Mouse (Mus musculus) intestine, embryonic 15.5 days (tissue): ENCODE results near the gene Mnd1. TPM values are rescaled to one million over a fixed set of nuclear protein-coding genes. Genes with fewer than 3 reads are reported as not detected.

Source experiments
- ATAC-seq: fragments of 200-750 bp; cut with Nextera tagmentation; 2 replicates; pipeline ENCODE4 v1.8.0; 2017; ENCODE audit warnings: moderate TSS enrichment, moderate library complexity
- H3K27ac ChIP-seq: fragments of 300-500 bp; sonication (generic); 2 replicates; pipeline ENCODE4 v1.5.1; 2015; ENCODE audit warnings: mild to moderate bottlenecking, inconsistent platforms
- H3K27me3 ChIP-seq: fragments of 300-500 bp; sonication (generic); replicated peaks from 2 replicates; pipeline ENCODE4 v1.6.1; 2015; ENCODE audit warnings: inconsistent platforms
- H3K36me3 ChIP-seq: fragments of 300-500 bp; sonication (generic); 2 replicates; pipeline ENCODE4 v1.6.1; 2015; ENCODE audit warnings: inconsistent platforms
- H3K4me1 ChIP-seq: fragments of 300-500 bp; sonication (generic); replicated peaks from 2 replicates; pipeline ENCODE4 v1.6.1; 2015; ENCODE audit warnings: inconsistent platforms
- H3K4me2 ChIP-seq: fragments of 300-500 bp; sonication (generic); replicated peaks from 2 replicates; pipeline ENCODE4 v1.6.1; 2015; ENCODE audit warnings: mild to moderate bottlenecking, inconsistent platforms
- H3K4me3 ChIP-seq: fragments of 300-500 bp; sonication (generic); replicated peaks from 2 replicates; pipeline ENCODE4 v1.5.1; 2015; ENCODE audit warnings: inconsistent platforms
- H3K9ac ChIP-seq: fragments of 300-500 bp; sonication (generic); 2 replicates; pipeline ENCODE4 v1.6.1; 2015; ENCODE audit warnings: inconsistent platforms
- H3K9me3 ChIP-seq: fragments of 300-500 bp; sonication (generic); 2 replicates; pipeline ENCODE4 v1.6.1; 2016; ENCODE audit warnings: inconsistent platforms
- WGBS: fragments of 180-500 bp; shearing (Covaris S2); methylation state at CpG from one replicate; pipeline ENCODE4 v1.1.7; 2015; 5-methylcytosine and 5-hydroxymethylcytosine counted together
- polyA plus RNA-seq: library from polyadenylated mRNA; unstranded; fragments of >200 nt; fragmentation: Nextera tagmentation; extraction: Ambion mirVana; gene quantifications from 2 replicates; pipeline ENCODE4 v1.2.1, GENCODE M21; 2015

The Mnd1 gene
- polyA plus RNA-seq, 1 experiment from 2014 or later, result 12.0 TPM

- 64% methylated on average over 2 of the region's 2 CpGs for WGBS
Observed at GRCm38 (mm10) chr3:84177834-84178233, 22.2 kb upstream of the Mnd1 start.

GRCm38 (mm10) chr3:84175337-84176315 is 20.0 kb upstream of the Mnd1 start:
- Histone ChIP-seq H3K36me3 (no peaks in the 10 kb centered on the region), H3K27me3 (no peaks in the 10 kb centered on the region), H3K4me3 (no peak overlapping the region), H3K9me3 (no peaks in the 10 kb centered on the region), H3K4me2 (no peak overlapping the region), H3K4me1 (no peaks in the 10 kb centered on the region), H3K9ac (no peak overlapping the region), H3K27ac (no peak overlapping the region)
- peak; percentile 69 for ATAC-seq
- WGBS, result 56% methylated on average over 7 of the region's 7 CpGs

More at GRCm38 (mm10) chr3:84177834-84178233, 22.2 kb upstream of the Mnd1 start:
- no peaks in the 10 kb centered on the region for H3K4me1 ChIP-seq
- no peaks in the 10 kb centered on the region for H3K27me3 ChIP-seq
- no peak overlapping the region for H3K4me2 ChIP-seq
- no peaks in the 10 kb centered on the region for H3K36me3 ChIP-seq
- no peak overlapping the region for H3K9ac ChIP-seq
- no peaks in the 10 kb centered on the region for H3K9me3 ChIP-seq
- peak; percentile 59; the same call in 1 of the 2 replicates for ATAC-seq
- no peak overlapping the region for H3K27ac ChIP-seq
- H3K4me3 ChIP-seq, result no peak overlapping the region

GRCm38 (mm10) chr3:84173581-84174154 is 18.1 kb upstream of the Mnd1 start, which contains the start of gene Gm6525:
Gene Gm6525 (plus strand): TSS chr3:84174104.
- Histone ChIP-seq H3K4me1 (no peaks in the 10 kb centered on the region), H3K4me2 (no peak within 1 kb of the TSS), H3K36me3 (no peaks in the 10 kb centered on the region), H3K27ac (no peak within 1 kb of the TSS), H3K9me3 (no peaks in the 10 kb centered on the region), H3K27me3 (no peaks in the 10 kb centered on the region), H3K9ac (no peak within 1 kb of the TSS), H3K4me3 (no peak within 1 kb of the TSS)
- WGBS, result 86% methylated on average over 11 of the region's 11 CpGs
- ATAC-seq, result no peak

GRCm38 (mm10) chr3:84172406-84172805 is 16.8 kb upstream of the Mnd1 start:
- ATAC-seq, result no peak
- Histone ChIP-seq H3K4me1 (no peaks in the 10 kb centered on the region), H3K36me3 (no peaks in the 10 kb centered on the region), H3K27me3 (no peaks in the 10 kb centered on the region), H3K9ac (no peak overlapping the region), H3K9me3 (no peaks in the 10 kb centered on the region), H3K4me2 (no peak overlapping the region), H3K4me3 (no peak overlapping the region), H3K27ac (no peak overlapping the region)
- 42% methylated on average over 11 of the region's 11 CpGs for WGBS

GRCm38 (mm10) chr3:84169393-84170005 is 13.9 kb upstream of the Mnd1 start:
- Histone ChIP-seq H3K27me3 (no peaks in the 10 kb centered on the region), H3K4me1 (no peaks in the 10 kb centered on the region), H3K36me3 (no peaks in the 10 kb centered on the region; the same call in 1 of the 2 replicates), H3K9ac (no peak overlapping the region), H3K4me2 (no peak overlapping the region), H3K4me3 (no peak overlapping the region), H3K27ac (no peak overlapping the region), H3K9me3 (no peaks in the 10 kb centered on the region)
- ATAC-seq, result no peak
- 75% methylated on average over 8 of the region's 8 CpGs for WGBS

GRCm38 (mm10) chr3:84168943-84169342 is 13.4 kb upstream of the Mnd1 start:
- no peak for ATAC-seq
- Histone ChIP-seq H3K27ac (no peak overlapping the region), H3K4me3 (no peak overlapping the region), H3K27me3 (no peaks in the 10 kb centered on the region), H3K9me3 (no peaks in the 10 kb centered on the region), H3K9ac (no peak overlapping the region), H3K4me2 (no peak overlapping the region), H3K4me1 (no peaks in the 10 kb centered on the region), H3K36me3 (no peaks in the 10 kb centered on the region; the same call in 1 of the 2 replicates)
- 93% methylated on average over 6 of the region's 6 CpGs for WGBS

- WGBS, result 89% methylated on average over 5 of the region's 5 CpGs
Observed at GRCm38 (mm10) chr3:84166073-84166472, 10.5 kb upstream of the Mnd1 start.

GRCm38 (mm10) chr3:84165391-84165790 is 9.8 kb upstream of the Mnd1 start:
- ATAC-seq, result no peak
- Histone ChIP-seq H3K36me3 (no peaks in the 10 kb centered on the region; the same call in 1 of the 2 replicates), H3K9me3 (no peaks in the 10 kb centered on the region), H3K9ac (no peak overlapping the region), H3K27ac (no peak overlapping the region), H3K4me1 (no peaks in the 10 kb centered on the region), H3K27me3 (no peaks in the 10 kb centered on the region), H3K4me2 (no peak overlapping the region), H3K4me3 (no peak overlapping the region)
- 94% methylated on average over 3 of the region's 3 CpGs for WGBS

More at GRCm38 (mm10) chr3:84166073-84166472, 10.5 kb upstream of the Mnd1 start:
- Histone ChIP-seq H3K36me3 (no peaks in the 10 kb centered on the region; the same call in 1 of the 2 replicates), H3K9me3 (no peaks in the 10 kb centered on the region), H3K4me2 (no peak overlapping the region), H3K27me3 (no peaks in the 10 kb centered on the region), H3K4me1 (no peaks in the 10 kb centered on the region), H3K9ac (no peak overlapping the region), H3K4me3 (no peak overlapping the region), H3K27ac (no peak overlapping the region)
- no peak for ATAC-seq

GRCm38 (mm10) chr3:84157559-84158350 is 2.2 kb upstream of the Mnd1 start:
- H3K27ac ChIP-seq, result no peak overlapping the region
- no peak overlapping the region for H3K9ac ChIP-seq
- 0 out of 2 replicates have a peak, but pooled peaks cover 2% of the 10 kb centered on the region for H3K4me1 ChIP-seq
- ATAC-seq, result no peak
- no peaks in the 10 kb centered on the region for H3K36me3 ChIP-seq
- no peaks in the 10 kb centered on the region for H3K27me3 ChIP-seq
- 78% methylated on average over 4 of the region's 4 CpGs for WGBS
- no peak overlapping the region for H3K4me3 ChIP-seq
- no peak overlapping the region for H3K4me2 ChIP-seq
- H3K9me3 ChIP-seq, result no peaks in the 10 kb centered on the region

GRCm38 (mm10) chr3:84157011-84157410 is 1.4 kb upstream of the Mnd1 start:
- no peak overlapping the region for H3K4me2 ChIP-seq
- ATAC-seq, result no peak
- WGBS, result 59% methylated on average over 4 of the region's 4 CpGs

GRCm38 (mm10) chr3:84156105-84156504 is 519 bp upstream of the Mnd1 start:
- Histone ChIP-seq H3K27me3 (no peaks in the 10 kb centered on the region), H3K4me3 (no peak overlapping the region), H3K4me1 (0 out of 2 replicates have a peak, but pooled peaks cover 2% of the 10 kb centered on the region), H3K9me3 (no peaks in the 10 kb centered on the region), H3K27ac (no peak overlapping the region), H3K9ac (no peak overlapping the region; the same call in 1 of the 2 replicates), H3K36me3 (no peaks in the 10 kb centered on the region), H3K4me2 (peak overlapping the region; percentile 99)
- 47% methylated on average over 6 of the region's 6 CpGs for WGBS
- no peak for ATAC-seq

More at GRCm38 (mm10) chr3:84157011-84157410, 1.4 kb upstream of the Mnd1 start:
- no peak overlapping the region for H3K9ac ChIP-seq
- no peaks in the 10 kb centered on the region for H3K9me3 ChIP-seq
- H3K4me3 ChIP-seq, result no peak overlapping the region
- H3K27ac ChIP-seq, result no peak overlapping the region
- no peaks in the 10 kb centered on the region for H3K36me3 ChIP-seq
- 0 out of 2 replicates have a peak, but pooled peaks cover 2% of the 10 kb centered on the region for H3K4me1 ChIP-seq
- no peaks in the 10 kb centered on the region for H3K27me3 ChIP-seq
